Mouse (Mus musculus): Measurements from ENCODE around the gene Lrp6.

GRCm38 (mm10) chr6:134601130-134601529 is 34.4 kb upstream of the Lrp6 start:
- TF ChIP-seq POLR2A (IDR thresholded peaks at IDR 0.05; ENCODE audit: borderline replicate concordance, low read depth, low read length), result no peak
- no peak for TF ChIP-seq CTCF (IDR thresholded peaks at IDR 0.05; ENCODE audit: low read depth, low read length)

Measured in bone marrow macrophage, adult 2 months (primary cell).